Mouse (Mus musculus) cerebellum, adult 11 months (tissue): Measurements from ENCODE around the gene Ung.
A peak's percentile ranks its signal among the peaks of the same experiment; 100 is the strongest.

Experiments
- DNase-seq: peaks from one replicate; pipeline ENCODE4 v3.0.0; 2022

The Ung gene

GRCm38 (mm10) chr5:114130211-114130605, at the start of gene Ung:
Gene Ung, plus strand, starts transcription at chr5:114130386.
- peak; percentile 53 for DNase-seq

GRCm38 (mm10) chr5:114085501-114085900, 44.7 kb upstream of the Ung start:
- DNase-seq, result peak; percentile 50

- peak; percentile 61 for DNase-seq
These were observed 42.2 kb upstream of the Ung start for GRCm38 (mm10) chr5:114087875-114088480.

DNA sequence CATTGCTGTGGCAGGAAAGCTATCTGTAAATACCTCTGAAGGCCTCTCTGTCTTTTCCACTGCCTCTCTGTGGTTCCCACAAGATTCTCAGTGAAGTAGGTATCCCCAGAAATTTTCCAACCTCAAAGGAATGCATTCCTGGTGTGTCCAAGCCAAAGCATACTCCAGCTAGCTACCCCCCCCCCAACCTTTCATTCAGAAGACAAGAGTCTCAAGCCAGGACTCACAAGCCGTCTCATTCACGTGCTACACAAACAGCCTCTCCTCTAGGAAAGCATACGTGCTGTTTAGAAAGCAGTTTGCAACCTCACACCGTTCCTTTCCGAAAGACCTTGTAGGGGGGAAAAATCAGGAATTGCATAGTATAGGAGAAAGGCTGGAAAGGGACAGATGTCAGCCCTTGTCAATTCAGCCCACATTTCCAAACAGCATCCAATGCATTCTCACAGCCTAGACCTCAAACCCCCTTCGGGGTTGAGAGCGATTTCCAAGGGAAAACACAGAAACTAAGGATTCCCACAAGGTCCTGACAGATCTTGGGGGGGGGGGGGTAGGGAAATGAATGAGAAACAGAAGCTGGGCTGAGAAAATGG, 39.7 kb upstream of the Ung start:
- DNase-seq, result no peak

DNA sequence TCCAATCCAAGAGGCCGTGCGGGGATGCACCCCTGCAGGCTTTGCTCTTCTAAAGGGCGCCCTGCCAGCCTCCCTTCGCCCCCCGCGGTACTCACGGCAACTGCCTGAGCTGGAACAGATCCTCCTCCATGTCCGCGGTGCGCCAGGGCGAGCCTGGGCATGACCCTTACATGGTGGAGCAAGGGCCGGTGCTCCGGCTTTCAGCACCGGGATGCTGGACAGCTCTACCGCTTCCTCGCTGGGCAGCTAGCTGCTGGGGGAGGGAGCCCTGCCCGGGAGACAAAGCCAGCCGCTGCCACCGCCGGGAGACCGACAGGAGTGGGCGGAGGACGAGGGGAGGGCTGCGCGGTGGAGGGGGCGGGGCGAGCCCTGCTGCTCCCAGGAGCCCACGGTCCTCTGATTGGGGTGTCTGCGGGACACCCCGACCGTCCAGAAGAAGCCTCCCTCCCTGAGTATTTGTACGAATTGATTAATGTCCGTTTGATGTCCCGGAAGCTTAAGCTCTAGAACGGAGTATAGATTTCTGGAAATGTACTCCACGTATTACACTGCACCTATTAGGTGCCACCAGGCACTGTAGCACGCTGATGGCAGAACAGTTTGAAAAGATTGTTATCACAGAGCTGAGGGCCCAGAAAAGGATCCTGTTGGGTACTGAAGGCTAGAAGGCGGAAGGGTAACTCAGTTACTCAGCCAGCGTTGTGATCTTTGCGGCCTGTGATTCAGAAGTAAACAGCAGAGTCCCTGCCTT, 39.0 kb upstream of the Ung start, which contains the start of gene Svop:
Svop (minus strand) TSS at position 514 of the 751 bp plus-strand sequence.
- peak; percentile 83 for DNase-seq

DNA sequence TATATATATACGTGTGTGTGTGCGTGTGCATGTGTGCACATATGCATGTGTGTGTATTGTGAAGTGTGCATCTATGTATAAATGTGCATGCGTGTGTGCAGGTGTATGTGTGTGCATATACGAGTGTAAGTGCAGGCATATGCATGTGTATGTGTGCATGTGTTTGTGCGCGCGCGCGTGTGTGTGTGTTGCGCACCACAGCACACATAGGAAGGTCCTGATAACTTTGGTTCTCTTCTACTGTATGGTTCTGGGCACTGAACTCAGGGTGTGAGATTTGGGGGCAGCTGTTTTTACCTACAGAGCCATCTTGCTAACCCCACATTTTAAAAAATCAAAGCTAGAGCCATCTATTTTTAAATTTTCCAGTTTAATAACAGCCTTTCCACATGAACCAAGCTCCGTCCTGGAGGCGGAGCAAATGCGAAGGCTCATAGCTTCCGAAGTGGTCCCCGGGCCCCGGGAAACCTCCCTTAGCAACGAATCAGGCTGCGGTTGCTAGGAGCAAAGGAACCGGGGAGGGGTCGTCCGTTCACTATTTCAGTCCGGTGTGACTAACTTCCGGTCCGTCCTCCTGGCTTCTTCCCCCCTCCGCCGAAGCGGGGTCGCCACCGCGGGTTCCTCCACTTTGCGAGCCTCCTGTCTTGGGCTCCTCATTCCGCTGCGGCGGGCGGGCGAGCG, 30.3 kb upstream of the Ung start:
- peak; percentile 91 for DNase-seq

- DNase-seq, result no peak
These were observed 29.6 kb upstream of the Ung start for GRCm38 (mm10) chr5:114100390-114101099.

DNA sequence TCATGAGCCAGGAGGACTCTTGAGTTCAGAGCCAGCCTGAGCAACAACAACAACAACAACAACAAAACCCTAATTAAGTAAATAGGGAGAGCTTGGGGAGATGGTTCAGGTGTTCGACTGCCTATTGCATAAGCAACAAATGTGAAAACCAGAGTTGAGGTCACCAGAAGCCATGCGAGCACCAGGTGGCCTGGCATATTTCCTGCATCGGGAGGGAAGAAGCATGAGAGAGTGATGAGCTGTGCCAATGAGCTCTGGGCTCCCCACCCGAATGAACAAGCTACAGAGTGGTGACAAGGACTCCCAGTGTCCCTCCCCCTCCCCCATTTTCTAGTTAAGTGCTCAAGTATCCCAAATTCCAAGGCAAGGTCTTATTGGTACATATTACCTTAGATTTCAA, 28.3 kb upstream of the Ung start:
- DNase-seq, result no peak

GRCm38 (mm10) chr5:114102807-114103206, 27.4 kb upstream of the Ung start:
- no peak for DNase-seq

DNA sequence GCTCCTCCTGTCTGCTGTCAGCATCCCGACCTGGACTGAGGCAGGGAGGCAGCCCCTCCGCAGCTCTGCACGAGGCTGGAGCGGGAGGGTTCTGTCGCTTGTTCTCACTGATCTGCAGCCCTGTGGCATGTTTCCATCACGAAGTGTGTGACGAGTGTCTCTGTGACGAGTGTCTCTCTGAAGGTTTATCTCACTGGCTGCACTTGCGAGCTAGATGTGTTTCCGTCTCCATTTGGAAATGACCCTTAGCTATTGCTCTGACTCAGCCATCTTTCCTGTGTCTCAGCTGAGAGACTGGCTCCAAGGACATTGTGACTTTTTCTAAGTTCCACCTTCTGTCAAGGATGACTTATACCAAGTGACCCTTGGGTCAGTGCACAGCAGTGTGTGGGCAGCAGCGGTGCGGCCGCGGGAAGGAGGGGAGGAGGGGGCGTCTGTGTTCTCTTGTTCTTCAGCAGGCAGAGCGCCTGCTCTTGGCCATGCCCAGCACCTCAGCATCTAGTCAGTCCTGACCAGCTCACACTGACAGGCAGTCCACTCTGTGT, 23.7 kb upstream of the Ung start:
- DNase-seq, result no peak

DNA sequence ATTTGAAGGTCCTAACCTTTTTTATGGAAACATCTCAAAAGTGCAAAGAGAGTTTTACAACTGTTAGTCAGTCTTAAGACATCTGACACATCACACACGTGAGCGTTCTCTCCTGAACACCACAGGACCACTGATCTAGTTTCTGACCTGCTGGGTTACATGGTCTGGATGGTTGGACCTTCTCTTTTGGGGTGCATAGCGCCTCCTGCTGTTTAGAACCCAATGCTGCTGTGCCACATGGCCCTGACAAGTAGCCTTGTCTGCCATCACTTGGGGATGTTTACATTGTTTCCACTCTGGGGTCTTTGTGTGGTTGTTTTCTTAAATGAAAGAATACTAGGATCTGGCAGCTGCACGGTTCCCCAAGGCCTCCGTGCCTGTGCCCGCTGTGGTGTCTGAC, 16.9 kb upstream of the Ung start:
- DNase-seq, result no peak

- no peak for DNase-seq
These were observed 15.2 kb upstream of the Ung start for GRCm38 (mm10) chr5:114115030-114115429.

- no peak for DNase-seq
These were observed 13.6 kb upstream of the Ung start for GRCm38 (mm10) chr5:114116586-114116985.

DNA sequence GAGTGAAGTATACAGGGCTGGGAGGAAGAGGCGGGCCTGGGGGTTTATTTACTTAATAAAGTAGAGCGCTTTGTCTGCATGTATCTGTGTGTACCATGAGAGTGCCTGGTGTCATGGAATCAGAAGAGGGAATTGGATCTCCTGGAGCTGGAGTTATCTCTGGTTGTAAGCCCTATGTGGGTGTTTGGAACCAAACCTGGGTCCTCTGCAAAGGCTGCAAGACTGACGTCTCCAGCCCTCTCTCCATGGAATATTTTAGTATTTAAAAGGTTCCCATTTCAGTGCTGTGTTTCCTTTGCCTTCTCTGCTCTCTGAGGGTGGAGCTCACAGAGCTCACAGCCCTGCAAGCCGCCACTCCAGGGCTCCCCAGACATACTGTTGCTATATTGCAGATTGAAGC, 10.4 kb upstream of the Ung start:
- no peak for DNase-seq

DNA sequence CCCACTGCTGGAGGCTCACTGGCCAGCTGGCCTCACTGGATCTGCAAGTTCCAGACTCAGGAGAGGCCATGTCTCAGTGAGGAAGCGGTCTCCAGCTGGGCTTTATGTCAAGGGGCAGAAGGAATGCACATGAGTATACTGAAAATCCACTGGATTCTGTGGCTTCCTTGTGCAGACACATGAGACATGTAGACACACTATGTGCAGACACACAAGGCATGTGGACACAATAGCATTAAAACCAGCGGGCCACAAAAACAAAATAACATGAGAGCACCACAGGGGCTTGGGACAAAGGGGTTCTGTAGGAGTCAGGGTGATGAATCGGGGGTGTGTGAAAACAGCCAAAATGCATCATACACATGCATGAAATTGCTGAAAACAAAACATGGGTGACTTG, 4.2 kb upstream of the Ung start:
- no peak for DNase-seq

DNA sequence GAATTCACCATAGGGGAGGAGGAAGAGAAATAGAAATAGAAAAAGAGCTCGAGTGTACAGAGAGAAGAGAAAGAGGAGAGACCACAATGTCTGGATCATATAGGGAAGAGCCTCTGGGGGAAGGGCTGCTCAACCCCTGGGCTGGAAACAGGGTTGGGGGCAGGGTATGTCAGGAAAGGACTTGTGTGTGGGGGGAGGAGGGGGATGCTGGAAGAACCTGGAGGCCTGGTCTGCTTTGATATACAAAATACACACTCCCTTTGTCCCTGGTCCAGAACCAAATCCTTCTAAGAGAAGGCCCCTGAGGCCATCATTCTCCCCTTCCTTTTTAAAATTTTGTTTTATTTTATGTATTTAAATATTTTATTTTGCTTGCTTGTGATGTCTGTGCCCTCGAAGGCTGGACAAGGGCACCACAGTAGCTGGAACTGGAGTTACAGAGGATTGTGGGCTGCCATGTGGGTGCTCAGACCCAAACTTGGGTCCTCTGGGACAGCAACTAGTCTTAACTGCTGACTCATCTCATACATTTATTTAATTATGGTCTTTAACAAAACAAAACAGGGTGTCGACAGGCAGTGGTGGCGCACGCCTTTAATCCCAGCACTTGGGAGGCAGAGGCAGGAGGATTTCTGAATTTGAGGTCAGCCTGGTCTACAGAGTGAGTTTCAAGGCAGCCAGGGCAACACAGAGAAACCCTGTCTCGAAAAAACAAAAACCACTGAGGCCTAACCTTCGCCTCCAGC, 3.5 kb upstream of the Ung start:
- DNase-seq, result no peak

GRCm38 (mm10) chr5:114127374-114128349, 2.5 kb upstream of the Ung start, which contains the start of gene Alkbh2:
Gene Alkbh2, minus strand, starts transcription at chr5:114128218.
- DNase-seq, result peak; percentile 76

- DNase-seq, result no peak
These were observed 506 bp upstream of the Ung start for GRCm38 (mm10) chr5:114129550-114130210.

DNA sequence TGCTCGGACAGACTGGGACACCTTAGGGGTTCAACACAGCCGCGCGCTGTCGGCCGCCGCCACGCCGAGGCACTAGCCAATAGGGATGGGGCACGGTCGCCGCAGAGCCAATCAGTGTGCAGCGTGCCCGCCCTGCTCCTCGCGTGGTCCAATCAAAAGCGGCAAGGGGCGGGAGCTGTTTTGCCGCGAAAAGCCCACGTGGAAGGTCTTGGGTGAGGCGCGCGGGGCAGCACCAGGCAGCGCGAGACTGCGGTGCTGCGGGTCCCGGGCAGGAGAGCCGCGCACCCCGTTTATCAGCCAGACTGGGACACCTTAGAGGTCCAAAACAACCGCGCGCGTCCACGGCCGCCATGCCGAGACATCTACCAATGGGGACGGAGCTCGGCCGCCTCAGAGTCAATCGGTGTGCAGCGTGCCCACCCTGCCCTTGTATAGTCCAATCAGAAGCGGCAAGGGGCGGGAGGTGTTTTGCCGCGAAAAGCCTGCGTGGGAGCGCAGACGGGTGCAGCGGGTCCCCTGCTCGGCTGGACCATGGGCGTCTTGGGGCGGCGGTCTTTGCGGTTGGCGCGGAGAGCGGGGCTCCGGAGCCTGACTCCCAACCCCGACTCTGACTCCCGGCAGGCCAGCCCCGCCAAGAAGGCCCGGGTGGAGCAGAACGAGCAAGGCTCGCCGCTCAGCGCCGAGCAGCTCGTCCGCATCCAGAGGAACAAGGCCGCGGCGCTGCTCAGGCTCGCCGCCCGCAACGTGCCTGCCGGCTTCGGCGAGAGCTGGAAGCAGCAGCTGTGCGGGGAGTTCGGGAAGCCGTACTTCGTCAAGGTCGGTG, 723 bp downstream of the Ung start:
- peak; percentile 91 for DNase-seq
